Mouse (Mus musculus) telencephalon, adult 2 months (tissue): ENCODE results near the gene Ccdc134.

Experiments
- DNase-seq: peaks from one replicate; pipeline ENCODE4 v3.0.0-alpha.2; 2011; ENCODE audit warnings: low read depth, low spot score

The Ccdc134 gene

GRCm38 (mm10) chr15:82170437-82171377, 43.0 kb downstream of the Ccdc134 start:
- DNase-seq = no peak

DNA sequence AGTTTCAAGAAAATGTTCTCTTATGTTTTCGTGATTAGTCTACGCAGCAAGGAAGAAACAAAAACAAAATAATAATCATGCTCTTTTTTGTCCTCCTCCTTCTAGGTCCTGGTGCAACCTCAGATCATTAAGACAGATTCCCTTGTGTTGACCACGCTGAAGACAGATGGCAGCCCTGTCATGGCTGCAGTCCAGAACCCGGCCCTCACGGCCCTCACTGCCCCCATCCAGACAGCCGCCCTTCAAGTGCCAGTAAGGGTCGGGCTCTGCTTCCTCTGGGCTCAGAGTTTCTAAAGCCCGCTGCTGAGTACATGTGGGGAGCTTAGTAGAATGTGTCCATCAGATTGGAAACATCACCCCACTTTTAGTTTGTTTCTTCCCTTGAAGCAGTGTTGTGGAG, 44.9 kb downstream of the Ccdc134 start:
- no peak for DNase-seq

GRCm38 (mm10) chr15:82175091-82175490, 47.4 kb downstream of the Ccdc134 start:
- no peak for DNase-seq

GRCm38 (mm10) chr15:82177743-82178290, 50.1 kb downstream of the Ccdc134 start:
- DNase-seq = no peak

DNA sequence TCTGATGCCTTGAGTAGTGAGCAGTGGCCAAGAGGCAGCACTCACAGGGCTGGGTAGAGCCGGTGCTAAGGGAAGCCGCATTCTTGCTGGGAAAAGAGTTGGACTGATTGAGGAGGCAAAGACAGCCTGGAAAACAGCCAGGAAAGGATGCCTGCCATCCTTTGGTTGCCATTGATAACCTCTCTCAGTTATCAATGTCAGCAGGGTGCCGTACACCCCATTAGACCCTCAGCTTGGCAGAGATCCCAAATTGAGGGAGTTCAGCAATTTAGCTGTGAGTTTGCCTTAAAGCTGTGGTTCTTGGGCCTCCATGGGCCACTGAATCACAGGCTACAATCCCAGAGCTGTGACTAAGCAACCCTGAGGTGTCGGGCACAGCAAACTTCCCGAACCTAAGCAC, 53.4 kb downstream of the Ccdc134 start:
- no peak for DNase-seq

GRCm38 (mm10) chr15:82182311-82182710, 54.6 kb downstream of the Ccdc134 start:
- DNase-seq = no peak

- no peak for DNase-seq
Measured at GRCm38 (mm10) chr15:82183596-82183995, 55.9 kb downstream of the Ccdc134 start.

- no peak for DNase-seq
Measured at GRCm38 (mm10) chr15:82184183-82184582, 56.5 kb downstream of the Ccdc134 start.

GRCm38 (mm10) chr15:82184656-82185055, 56.9 kb downstream of the Ccdc134 start:
- DNase-seq = no peak

DNA sequence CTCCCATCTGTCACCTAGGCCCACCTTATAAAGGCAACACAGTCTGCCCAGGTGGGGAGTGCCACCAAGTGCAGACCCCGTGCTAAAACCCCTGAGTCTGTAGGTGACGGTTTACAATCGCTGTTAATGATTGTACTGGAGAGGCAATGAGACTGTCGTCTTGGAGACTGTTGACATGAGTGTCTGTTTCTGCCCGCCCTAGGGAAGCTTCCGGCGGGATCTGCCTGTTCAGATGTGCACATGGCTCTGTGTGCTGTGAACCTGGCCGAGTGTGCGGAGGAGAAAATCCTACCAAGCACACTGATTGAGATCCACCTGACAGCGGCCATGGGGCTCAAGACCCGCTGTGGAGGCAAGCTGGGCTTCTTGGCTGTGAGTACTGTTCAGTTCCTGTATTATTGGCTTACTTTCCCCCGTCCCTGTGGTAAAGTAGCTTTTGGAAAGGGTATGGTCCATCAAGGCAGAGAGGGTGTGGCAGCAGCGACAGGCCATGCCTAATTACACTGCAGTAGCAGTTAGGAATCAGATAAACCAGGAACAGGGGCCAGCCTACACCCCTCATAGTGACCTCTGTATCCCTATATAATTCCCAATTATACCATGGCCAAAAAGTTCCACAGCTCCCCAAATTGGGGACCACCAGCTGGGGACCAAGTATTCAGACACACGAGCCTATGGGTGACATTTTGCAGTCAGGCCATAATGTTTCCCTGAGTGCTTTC, 57.5 kb downstream of the Ccdc134 start:
- no peak for DNase-seq

- no peak for DNase-seq
Measured at GRCm38 (mm10) chr15:82186131-82186530, 58.4 kb downstream of the Ccdc134 start.

- DNase-seq = no peak
Measured at GRCm38 (mm10) chr15:82186931-82187330, 59.2 kb downstream of the Ccdc134 start.

GRCm38 (mm10) chr15:82187401-82187800, 59.7 kb downstream of the Ccdc134 start:
- DNase-seq = no peak

GRCm38 (mm10) chr15:82187924-82188323, 60.2 kb downstream of the Ccdc134 start:
- no peak for DNase-seq

- no peak for DNase-seq
Measured at GRCm38 (mm10) chr15:82188481-82189240, 60.9 kb downstream of the Ccdc134 start.
